Mouse (Mus musculus) forebrain, postnatal 0 days (tissue): ENCODE data around the gene Hrk. TPM values are rescaled to one million over a fixed set of nuclear protein-coding genes. Genes with fewer than 3 reads are reported as not detected.

Experiments
- ATAC-seq: fragments of 200-750 bp; cut with Nextera tagmentation; 2 replicates; pipeline ENCODE4 v1.8.0; 2017; ENCODE audit warnings: mild to moderate bottlenecking, moderate library complexity
- DNase-seq: peaks from one replicate; pipeline ENCODE4 v3.0.0-alpha.2; 2015
- H3K27ac ChIP-seq: fragments of 300-500 bp; sonication (generic); 2 replicates; pipeline ENCODE4 v1.5.1; 2014; ENCODE audit warnings: low read depth, mild to moderate bottlenecking, antibody characterized with exemption, low read length, moderate library complexity, mixed read lengths
- H3K27me3 ChIP-seq: fragments of 300-500 bp; sonication (generic); 2 replicates; pipeline ENCODE4 v1.6.1; 2014; ENCODE audit warnings: mild to moderate bottlenecking, low read length, mixed read lengths; ENCODE audit not compliant: insufficient read depth
- H3K36me3 ChIP-seq: fragments of 300-500 bp; sonication (generic); 2 replicates; pipeline ENCODE4 v1.6.1; 2014; ENCODE audit warnings: mild to moderate bottlenecking, moderate library complexity; ENCODE audit not compliant: insufficient read depth
- H3K4me1 ChIP-seq: fragments of 300-500 bp; sonication (generic); 2 replicates; pipeline ENCODE4 v1.6.1; 2014; ENCODE audit warnings: antibody characterized with exemption; ENCODE audit not compliant: insufficient read depth
- H3K4me2 ChIP-seq: fragments of 300-500 bp; sonication (generic); 2 replicates; pipeline ENCODE4 v1.6.1; 2014; ENCODE audit warnings: low read depth, mild to moderate bottlenecking, moderate library complexity
- H3K4me3 ChIP-seq: fragments of 300-500 bp; sonication (generic); 2 replicates; pipeline ENCODE4 v1.5.1; 2014; ENCODE audit warnings: low read depth, low read length, mixed read lengths
- H3K9ac ChIP-seq: fragments of 300-500 bp; sonication (generic); 2 replicates; pipeline ENCODE4 v1.6.1; 2014; ENCODE audit warnings: mild to moderate bottlenecking
- H3K9me3 ChIP-seq: fragments of 300-500 bp; sonication (generic); 2 replicates; pipeline ENCODE4 v1.6.1; 2016; ENCODE audit warnings: low read length
- CTCF ChIP-seq: sonication (generic); IDR thresholded peaks from 2 replicates; pipeline ENCODE4 v1.5.1; 2016; ENCODE audit warnings: antibody characterized with exemption, control low read depth, low read depth
- WGBS: fragments of 180-500 bp; shearing (Covaris S2); extraction: QIAGEN DNeasy Blood & Tissue Kit; methylation state at CpG from one replicate; pipeline ENCODE4 v1.1.7; 2014; 5-methylcytosine and 5-hydroxymethylcytosine counted together
- polyA plus RNA-seq: library from polyadenylated mRNA; unstranded; fragments of >200 nt; fragmentation: Nextera tagmentation; extraction: Ambion mirVana; gene quantifications from 2 replicates; pipeline ENCODE4 v1.2.1, GENCODE M21; 2015
- total RNA-seq: library from RNA; depleted of rRNA; stranded (reverse); fragments of >200 nt; gene quantifications from 2 replicates; pipeline ENCODE4 v1.2.3, GENCODE M21; 2014; rRNA removed

Hrk gene
- total RNA-seq (17.3 and 26.3 TPM in 2 replicates), polyA plus RNA-seq (4.7 and 8.4 TPM in 2 replicates)

DNA sequence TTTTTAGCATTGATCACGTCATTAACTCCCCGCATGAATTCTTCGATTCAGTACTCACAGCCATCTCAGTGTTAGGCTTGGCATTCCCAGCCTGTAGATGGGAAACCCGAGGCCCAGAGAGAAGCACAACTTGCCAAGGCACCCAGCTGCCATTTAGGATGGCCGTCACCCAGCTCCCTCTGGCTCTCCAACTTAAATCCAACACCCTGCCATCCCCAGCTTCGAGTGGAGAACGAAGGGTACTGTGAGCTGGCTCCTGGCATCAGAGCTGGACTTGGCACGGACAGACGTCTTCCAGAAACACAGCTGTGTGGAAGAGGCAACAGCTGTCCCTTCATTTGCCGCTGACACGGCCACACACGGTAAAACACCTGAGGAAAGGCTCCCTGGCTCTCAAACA is at the start of gene Hrk:
Hrk (plus strand) TSS at position 68 of the 400 bp plus-strand sequence.
- no peak for TF ChIP-seq CTCF
- Histone ChIP-seq H3K4me1 (0 out of 2 replicates have a peak, but pooled peaks cover 4% of the 10 kb centered on the region), H3K4me2 (no peak within 1 kb of the TSS), H3K4me3 (no peak within 1 kb of the TSS), H3K27ac (no peak within 1 kb of the TSS), H3K9ac (no peak within 1 kb of the TSS), H3K9me3 (no peaks in the 10 kb centered on the region), H3K27me3 (peaks cover 12% of the 10 kb centered on the region; the same call in 1 of the 2 replicates), H3K36me3 (no peaks in the 10 kb centered on the region)
- 52% methylated on average over 12 of the region's 12 CpGs for WGBS
- no peak for ATAC-seq
- DNase-seq, result peak; percentile 43

DNA sequence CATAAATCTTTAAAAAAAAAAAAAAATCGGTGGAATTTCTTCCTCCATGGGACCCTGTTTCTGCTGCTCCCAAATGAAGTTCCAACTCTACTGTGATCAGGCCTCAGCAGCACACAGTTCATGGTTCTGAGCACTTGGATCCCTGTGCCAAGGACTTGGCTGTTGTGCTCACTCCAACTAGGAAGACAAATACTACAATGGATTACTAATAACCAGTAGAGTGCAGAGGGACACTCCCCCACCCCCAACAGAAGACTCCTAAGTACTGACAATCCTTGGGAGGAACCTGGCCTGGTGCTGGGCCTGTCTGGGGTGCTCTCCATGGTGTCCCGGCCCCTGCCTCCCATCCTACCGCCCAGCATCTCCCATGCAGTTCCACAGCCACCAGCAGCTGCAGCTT is 46.1 kb upstream of the Hrk start:
- 92% methylated on average over 3 of the region's 3 CpGs for WGBS
- no peak overlapping the region for H3K4me3 ChIP-seq
- peaks cover 4% of the 10 kb centered on the region; the same call in 1 of the 2 replicates for H3K4me1 ChIP-seq
- TF ChIP-seq CTCF, result no peak
- 0 out of 2 replicates have a peak overlapping the region, but pooled peaks have one; percentile 9 for H3K27ac ChIP-seq
- no peaks in the 10 kb centered on the region for H3K9me3 ChIP-seq
- no peak overlapping the region for H3K9ac ChIP-seq
- H3K36me3 ChIP-seq, result no peaks in the 10 kb centered on the region
- H3K4me2 ChIP-seq, result no peak overlapping the region
- no peaks in the 10 kb centered on the region for H3K27me3 ChIP-seq
- ATAC-seq (no peak), DNase-seq (no peak)

DNA sequence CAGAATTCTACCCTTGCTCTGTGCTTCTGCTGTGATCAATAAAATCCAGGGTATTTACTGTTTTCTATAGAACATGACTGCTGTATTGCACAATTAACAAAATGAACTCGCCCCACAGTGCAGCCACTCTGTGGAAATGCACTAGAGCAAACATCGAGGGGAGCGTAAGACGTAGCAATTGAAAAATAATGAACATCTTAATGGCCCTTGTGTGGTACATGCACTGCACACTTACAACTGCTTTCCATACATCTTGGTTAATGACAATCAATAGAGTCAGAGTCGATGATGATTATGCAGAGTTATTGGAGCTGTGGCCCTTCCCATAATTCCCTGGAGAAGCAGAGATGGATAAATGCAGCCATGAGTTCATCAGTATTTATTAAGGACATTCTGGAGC is 45.5 kb upstream of the Hrk start:
- H3K4me1 ChIP-seq, result peaks cover 4% of the 10 kb centered on the region; the same call in 1 of the 2 replicates
- 74% methylated on average over 5 of the region's 5 CpGs for WGBS
- 0 out of 2 replicates have a peak overlapping the region, but pooled peaks have one; percentile 9 for H3K27ac ChIP-seq
- H3K9ac ChIP-seq, result no peak overlapping the region
- H3K4me2 ChIP-seq, result no peak overlapping the region
- no peaks in the 10 kb centered on the region for H3K27me3 ChIP-seq
- no peak for TF ChIP-seq CTCF
- no peaks in the 10 kb centered on the region for H3K9me3 ChIP-seq
- ATAC-seq (no peak), DNase-seq (no peak)
- H3K36me3 ChIP-seq, result no peaks in the 10 kb centered on the region
- no peak overlapping the region for H3K4me3 ChIP-seq

DNA sequence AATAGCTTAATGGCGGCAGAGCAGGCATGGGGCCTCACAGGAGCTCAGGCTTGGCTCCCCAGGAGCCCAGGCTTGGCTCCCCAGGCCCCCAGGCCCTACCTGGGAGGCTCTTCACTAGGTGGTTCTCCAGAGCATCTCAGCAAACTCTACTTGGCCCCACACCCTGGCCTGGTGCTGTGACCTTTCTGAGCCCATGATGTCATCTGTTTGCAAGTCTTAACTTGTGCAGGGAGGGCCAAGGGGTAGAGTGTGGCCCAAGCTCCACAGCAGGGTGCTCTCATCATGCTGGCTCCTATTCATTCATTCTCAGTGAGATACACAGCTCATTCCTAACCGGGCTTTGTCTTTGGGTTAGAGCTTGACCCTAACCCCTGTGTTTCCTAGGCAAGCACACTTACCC is 43.8 kb upstream of the Hrk start:
- no peak overlapping the region for H3K4me2 ChIP-seq
- no peak for TF ChIP-seq CTCF
- DNase-seq (no peak), ATAC-seq (no peak)
- no peaks in the 10 kb centered on the region for H3K9me3 ChIP-seq
- H3K27me3 ChIP-seq, result no peaks in the 10 kb centered on the region
- H3K27ac ChIP-seq, result no peak overlapping the region
- H3K9ac ChIP-seq, result no peak overlapping the region
- peaks cover 5% of the 10 kb centered on the region for H3K36me3 ChIP-seq
- H3K4me3 ChIP-seq, result no peak overlapping the region
- H3K4me1 ChIP-seq, result peaks cover 4% of the 10 kb centered on the region; the same call in 1 of the 2 replicates
- WGBS, result 18% methylated on average over 2 of the region's 2 CpGs

DNA sequence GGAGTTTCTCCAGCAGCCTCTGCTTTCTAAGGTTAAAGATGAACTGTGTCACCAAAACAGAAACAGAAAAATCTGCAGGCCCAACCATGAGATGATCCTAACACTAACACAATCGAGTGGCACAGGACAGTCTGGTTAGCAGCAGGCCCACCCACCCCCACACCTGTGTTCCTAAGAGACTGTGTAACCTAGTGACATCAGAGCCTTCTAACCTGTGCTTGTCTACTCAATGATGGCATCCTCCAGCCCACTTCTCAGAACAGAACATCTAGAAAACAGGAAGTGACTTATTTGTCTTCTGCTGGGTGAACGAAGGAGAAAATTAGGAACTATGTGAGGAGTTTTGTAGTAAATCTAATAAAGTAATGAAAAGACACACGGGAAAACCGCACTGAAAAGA is 42.5 kb upstream of the Hrk start:
- Histone ChIP-seq H3K9ac (no peak overlapping the region), H3K9me3 (no peaks in the 10 kb centered on the region), H3K36me3 (peaks cover 12% of the 10 kb centered on the region), H3K4me3 (no peak overlapping the region), H3K27me3 (no peaks in the 10 kb centered on the region), H3K4me1 (peaks cover 4% of the 10 kb centered on the region; the same call in 1 of the 2 replicates), H3K4me2 (no peak overlapping the region), H3K27ac (no peak overlapping the region)
- 90% methylated on average over 4 of the region's 4 CpGs for WGBS
- no peak for TF ChIP-seq CTCF
- DNase-seq (no peak), ATAC-seq (no peak)

DNA sequence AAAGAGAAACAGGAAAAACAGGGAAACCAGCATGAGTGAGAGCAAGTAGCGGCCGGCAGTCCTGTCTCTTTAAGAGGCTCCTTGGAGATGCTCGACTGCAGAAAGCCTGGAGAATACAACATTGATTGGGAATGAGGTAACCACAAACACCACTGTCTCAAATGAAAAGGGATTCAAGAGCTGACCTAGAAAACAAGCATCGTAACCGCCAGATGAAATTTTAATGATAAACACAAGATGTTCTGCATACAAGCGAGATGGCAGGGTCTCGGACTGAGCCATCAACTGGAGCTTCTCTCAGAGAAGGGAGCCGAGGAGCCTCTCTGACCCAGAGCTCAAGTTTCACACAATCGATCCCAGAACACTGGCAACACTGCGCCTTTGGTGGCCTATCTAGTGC is 41.4 kb upstream of the Hrk start:
- peaks cover 4% of the 10 kb centered on the region; the same call in 1 of the 2 replicates for H3K4me1 ChIP-seq
- TF ChIP-seq CTCF, result no peak
- H3K27me3 ChIP-seq, result no peaks in the 10 kb centered on the region
- H3K27ac ChIP-seq, result 0 out of 2 replicates have a peak overlapping the region, but pooled peaks have one; percentile 15
- peak; percentile 27; the same call in 1 of the 2 replicates for ATAC-seq
- H3K36me3 ChIP-seq, result peaks cover 24% of the 10 kb centered on the region
- H3K9ac ChIP-seq, result no peak overlapping the region
- no peak overlapping the region for H3K4me3 ChIP-seq
- no peaks in the 10 kb centered on the region for H3K9me3 ChIP-seq
- no peak for DNase-seq
- WGBS, result 39% methylated on average over 10 of the region's 10 CpGs
- no peak overlapping the region for H3K4me2 ChIP-seq

DNA sequence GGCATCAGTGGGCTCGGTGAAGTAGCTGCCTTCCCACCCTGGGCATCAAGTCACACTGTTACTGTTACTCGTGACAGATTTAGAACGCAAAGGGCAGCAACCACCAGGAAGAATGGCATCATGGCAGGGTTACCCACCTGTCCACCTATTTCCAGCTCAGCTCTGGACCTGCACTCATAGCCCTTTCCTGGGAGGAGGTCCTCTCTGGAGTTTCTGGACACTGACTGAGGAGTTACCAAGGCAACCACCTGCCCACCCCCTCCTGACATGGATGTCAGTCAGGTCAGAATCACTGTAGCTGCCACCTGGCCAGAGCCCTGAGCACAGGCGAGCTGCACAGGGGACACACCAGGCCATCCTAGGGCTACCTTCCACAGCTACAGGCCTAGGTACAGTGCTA is 37.8 kb upstream of the Hrk start:
- TF ChIP-seq CTCF, result no peak

More for the DNA sequence above, 37.8 kb upstream of the Hrk start:
- no peaks in the 10 kb centered on the region; the same call in 1 of the 2 replicates for H3K4me1 ChIP-seq
- H3K36me3 ChIP-seq, result peaks cover 32% of the 10 kb centered on the region
- H3K27ac ChIP-seq, result no peak overlapping the region
- no peak overlapping the region for H3K4me2 ChIP-seq
- ATAC-seq (no peak), DNase-seq (no peak)
- no peaks in the 10 kb centered on the region for H3K27me3 ChIP-seq
- H3K9ac ChIP-seq, result no peak overlapping the region
- 88% methylated on average over 4 of the region's 4 CpGs for WGBS
- no peaks in the 10 kb centered on the region for H3K9me3 ChIP-seq
- no peak overlapping the region for H3K4me3 ChIP-seq
